Mouse (Mus musculus) heart, embryonic 13.5 days (tissue): ENCODE results near the gene Nckap5l. TPM values are rescaled to one million over a fixed set of nuclear protein-coding genes. Genes with fewer than 3 reads are reported as not detected.

Experiments
- ATAC-seq: fragments of 200-750 bp; cut with Nextera tagmentation; 2 replicates; pipeline ENCODE4 v1.8.0; 2017; ENCODE audit warnings: moderate TSS enrichment; ENCODE audit not compliant: insufficient number of reproducible peaks, low FRiP score, low TSS enrichment; ENCODE audit errors: extremely low read depth
- H3K27ac ChIP-seq: fragments of 300-500 bp; sonication (generic); replicated peaks from 2 replicates; pipeline ENCODE4 v1.5.1; 2015; ENCODE audit warnings: moderate library complexity, mild to moderate bottlenecking, inconsistent platforms
- H3K27me3 ChIP-seq: fragments of 300-500 bp; sonication (generic); replicated peaks from 2 replicates; pipeline ENCODE4 v1.6.1; 2015; ENCODE audit warnings: mild to moderate bottlenecking, inconsistent platforms
- H3K36me3 ChIP-seq: fragments of 300-500 bp; sonication (generic); 2 replicates; pipeline ENCODE4 v1.6.1; 2015; ENCODE audit warnings: mild to moderate bottlenecking, inconsistent platforms
- H3K4me1 ChIP-seq: fragments of 300-500 bp; sonication (generic); 2 replicates; pipeline ENCODE4 v1.6.1; 2015; ENCODE audit warnings: inconsistent platforms
- H3K4me2 ChIP-seq: fragments of 300-500 bp; sonication (generic); 2 replicates; pipeline ENCODE4 v1.6.1; 2015; ENCODE audit warnings: inconsistent platforms, mild to moderate bottlenecking, moderate library complexity
- H3K4me3 ChIP-seq: fragments of 300-500 bp; sonication (generic); 2 replicates; pipeline ENCODE4 v1.5.1; 2015; ENCODE audit warnings: moderate library complexity, mild to moderate bottlenecking, inconsistent platforms
- H3K9ac ChIP-seq: fragments of 300-500 bp; sonication (generic); 2 replicates; pipeline ENCODE4 v1.6.1; 2015; ENCODE audit warnings: inconsistent platforms, mild to moderate bottlenecking, moderate library complexity
- H3K9me3 ChIP-seq: fragments of 300-500 bp; sonication (generic); 2 replicates; pipeline ENCODE4 v1.6.1; 2016; ENCODE audit warnings: inconsistent platforms
- WGBS: fragments of 180-500 bp; shearing (Covaris S2); methylation state at CpG from one replicate; pipeline ENCODE4 v1.1.7; 2015; ENCODE audit warnings: mixed read lengths; 5-methylcytosine and 5-hydroxymethylcytosine counted together
- polyA plus RNA-seq: library from polyadenylated mRNA; unstranded; fragments of >200 nt; fragmentation: Nextera tagmentation; extraction: Ambion mirVana; gene quantifications from 2 replicates; pipeline ENCODE4 v1.2.1, GENCODE M21; 2015

Nckap5l gene
- polyA plus RNA-seq, 1 experiment from 2014 or later, result 7.7 TPM

- no peak overlapping the region for H3K9ac ChIP-seq
- H3K4me2 ChIP-seq, result 0 out of 2 replicates have a peak overlapping the region, but pooled peaks have one; percentile 39
- H3K9me3 ChIP-seq, result no peaks in the 10 kb centered on the region
- peaks cover 71% of the 10 kb centered on the region for H3K27me3 ChIP-seq
- no peak for ATAC-seq
- H3K4me3 ChIP-seq, result no peak overlapping the region
- H3K36me3 ChIP-seq, result no peaks in the 10 kb centered on the region
- H3K4me1 ChIP-seq, result peaks cover 50% of the 10 kb centered on the region
- peak overlapping the region; percentile 70; the same call in 1 of the 2 replicates for H3K27ac ChIP-seq
- 11% methylated on average over 4 of the region's 4 CpGs for WGBS
Observed at GRCm38 (mm10) chr15:99497061-99497460, 39.5 kb upstream of the Nckap5l start.

- Histone ChIP-seq H3K4me3 (no peak overlapping the region), H3K36me3 (no peaks in the 10 kb centered on the region), H3K4me1 (no peaks in the 10 kb centered on the region), H3K27me3 (peaks cover 17% of the 10 kb centered on the region), H3K27ac (no peak overlapping the region), H3K9me3 (no peaks in the 10 kb centered on the region), H3K4me2 (no peak overlapping the region), H3K9ac (no peak overlapping the region)
- WGBS, result 59% methylated on average over 6 of the region's 6 CpGs
- no peak for ATAC-seq
Observed at GRCm38 (mm10) chr15:99484745-99485144, 27.2 kb upstream of the Nckap5l start.

- Histone ChIP-seq H3K36me3 (peaks cover under 1% of the 10 kb centered on the region; the same call in 1 of the 2 replicates), H3K4me3 (no peak overlapping the region), H3K27me3 (no peaks in the 10 kb centered on the region), H3K27ac (no peak overlapping the region), H3K9me3 (no peaks in the 10 kb centered on the region), H3K4me2 (no peak overlapping the region), H3K4me1 (peaks cover 18% of the 10 kb centered on the region), H3K9ac (no peak overlapping the region)
- ATAC-seq, result no peak
- WGBS, result 80% methylated on average over 1 of the region's 1 CpGs
Observed at GRCm38 (mm10) chr15:99475814-99476213, 18.3 kb upstream of the Nckap5l start.

GRCm38 (mm10) chr15:99474576-99474926 lies 17.0 kb upstream of the Nckap5l start, which contains the start of gene Bcdin3d:
Bcdin3d (minus strand) TSS chr15:99474730.
- Histone ChIP-seq H3K36me3 (peaks cover 13% of the 10 kb centered on the region), H3K9me3 (no peaks in the 10 kb centered on the region), H3K9ac (peak within 1 kb of the TSS; percentile 87), H3K4me1 (peaks cover 29% of the 10 kb centered on the region), H3K27me3 (no peaks in the 10 kb centered on the region), H3K27ac (peak within 1 kb of the TSS; percentile 93), H3K4me3 (peak within 1 kb of the TSS; percentile 82), H3K4me2 (peak within 1 kb of the TSS; percentile 85)
- ATAC-seq, result peak; percentile 70; the same call in 1 of the 2 replicates
- under 1% methylated on average over 26 of the region's 26 CpGs for WGBS

GRCm38 (mm10) chr15:99473801-99474575 lies 16.4 kb upstream of the Nckap5l start:
- Histone ChIP-seq H3K4me2 (peak overlapping the region; percentile 85), H3K9ac (peak overlapping the region; percentile 87), H3K27ac (peak overlapping the region; percentile 93), H3K4me1 (peaks cover 29% of the 10 kb centered on the region), H3K4me3 (peak overlapping the region; percentile 82), H3K9me3 (no peaks in the 10 kb centered on the region), H3K27me3 (no peaks in the 10 kb centered on the region), H3K36me3 (peaks cover 14% of the 10 kb centered on the region)
- WGBS, result 4% methylated on average over 38 of the region's 38 CpGs
- peak; percentile 52 for ATAC-seq

GRCm38 (mm10) chr15:99472972-99473371 lies 15.4 kb upstream of the Nckap5l start:
- H3K4me3 ChIP-seq, result no peak overlapping the region
- H3K9ac ChIP-seq, result no peak overlapping the region
- H3K9me3 ChIP-seq, result no peaks in the 10 kb centered on the region
- H3K27me3 ChIP-seq, result no peaks in the 10 kb centered on the region
- WGBS, result 84% methylated on average over 7 of the region's 7 CpGs
- H3K4me2 ChIP-seq, result peak overlapping the region; percentile 85; the same call in 1 of the 2 replicates
- H3K36me3 ChIP-seq, result peaks cover 19% of the 10 kb centered on the region
- H3K27ac ChIP-seq, result no peak overlapping the region
- peaks cover 35% of the 10 kb centered on the region for H3K4me1 ChIP-seq
- ATAC-seq, result no peak

- H3K4me2 ChIP-seq, result no peak overlapping the region
- WGBS, result 71% methylated on average over 14 of the region's 14 CpGs
- no peaks in the 10 kb centered on the region for H3K27me3 ChIP-seq
- H3K27ac ChIP-seq, result no peak overlapping the region
- ATAC-seq, result no peak
- H3K9me3 ChIP-seq, result no peaks in the 10 kb centered on the region
- H3K4me1 ChIP-seq, result peaks cover 43% of the 10 kb centered on the region
- peaks cover 19% of the 10 kb centered on the region for H3K36me3 ChIP-seq
- H3K9ac ChIP-seq, result no peak overlapping the region
- H3K4me3 ChIP-seq, result no peak overlapping the region
Observed at GRCm38 (mm10) chr15:99471677-99472063, 14.1 kb upstream of the Nckap5l start.

- H3K4me2 ChIP-seq, result peak overlapping the region; percentile 50
Observed at GRCm38 (mm10) chr15:99470971-99471676, 13.6 kb upstream of the Nckap5l start.

GRCm38 (mm10) chr15:99470224-99470761 lies 12.7 kb upstream of the Nckap5l start:
- Histone ChIP-seq H3K27ac (peak overlapping the region; percentile 52), H3K27me3 (no peaks in the 10 kb centered on the region), H3K4me1 (peaks cover 43% of the 10 kb centered on the region), H3K36me3 (peaks cover 19% of the 10 kb centered on the region), H3K4me3 (no peak overlapping the region), H3K9ac (no peak overlapping the region; the same call in 1 of the 2 replicates), H3K4me2 (peak overlapping the region; percentile 50), H3K9me3 (no peaks in the 10 kb centered on the region)
- 81% methylated on average over 31 of the region's 31 CpGs for WGBS
- no peak for ATAC-seq

More at GRCm38 (mm10) chr15:99470971-99471676, 13.6 kb upstream of the Nckap5l start:
- Histone ChIP-seq H3K9me3 (no peaks in the 10 kb centered on the region), H3K27me3 (no peaks in the 10 kb centered on the region), H3K4me3 (peak overlapping the region; percentile 13; the same call in 1 of the 2 replicates), H3K4me1 (peaks cover 43% of the 10 kb centered on the region), H3K36me3 (peaks cover 19% of the 10 kb centered on the region), H3K27ac (peak overlapping the region; percentile 52; the same call in 1 of the 2 replicates), H3K9ac (peak overlapping the region; percentile 25; the same call in 1 of the 2 replicates)
- no peak; the same call in 1 of the 2 replicates for ATAC-seq
- WGBS, result 53% methylated on average over 17 of the region's 17 CpGs

GRCm38 (mm10) chr15:99469736-99470135 lies 12.2 kb upstream of the Nckap5l start:
- H3K9me3 ChIP-seq, result no peaks in the 10 kb centered on the region
- H3K4me2 ChIP-seq, result no peak overlapping the region
- peaks cover 39% of the 10 kb centered on the region for H3K4me1 ChIP-seq
- peak overlapping the region; percentile 32; the same call in 1 of the 2 replicates for H3K27ac ChIP-seq
- H3K27me3 ChIP-seq, result no peaks in the 10 kb centered on the region
- H3K9ac ChIP-seq, result peak overlapping the region; percentile 52; the same call in 1 of the 2 replicates
- peaks cover 19% of the 10 kb centered on the region for H3K36me3 ChIP-seq
- 81% methylated on average over 4 of the region's 4 CpGs for WGBS
- no peak overlapping the region for H3K4me3 ChIP-seq
- no peak for ATAC-seq

GRCm38 (mm10) chr15:99469067-99469466 lies 11.5 kb upstream of the Nckap5l start:
- ATAC-seq, result no peak
- no peak overlapping the region for H3K4me3 ChIP-seq
- no peaks in the 10 kb centered on the region for H3K27me3 ChIP-seq
- WGBS, result 38% methylated on average over 3 of the region's 3 CpGs
- H3K27ac ChIP-seq, result no peak overlapping the region
- peaks cover 38% of the 10 kb centered on the region for H3K4me1 ChIP-seq
- no peak overlapping the region for H3K4me2 ChIP-seq
- H3K9me3 ChIP-seq, result no peaks in the 10 kb centered on the region
- no peak overlapping the region for H3K9ac ChIP-seq
- H3K36me3 ChIP-seq, result peaks cover 19% of the 10 kb centered on the region
